Mouse (Mus musculus) midbrain, embryonic 11.5 days (tissue): Measurements from ENCODE around the gene Cxcl9. TPM values are rescaled to one million over a fixed set of nuclear protein-coding genes. Genes with fewer than 3 reads are reported as not detected.

Source experiments
- polyA plus RNA-seq: library from polyadenylated mRNA; unstranded; fragments of >200 nt; fragmentation: Nextera tagmentation; extraction: Ambion mirVana; gene quantifications from 2 replicates; pipeline ENCODE4 v1.2.1, GENCODE M21; 2014

The Cxcl9 gene
- polyA plus RNA-seq, 1 experiment from 2014 or later: not detected

Other genes with a start within 250 kb of the Cxcl9 start
- 292 and 298 TPM in 2 replicates for gene G3bp2, start 244.4 kb downstream of the Cxcl9 start, polyA plus RNA-seq
- 25.9 and 29.4 TPM in 2 replicates for gene Uso1, start 190.1 kb downstream of the Cxcl9 start, polyA plus RNA-seq
- not detected in 2 replicates for gene U90926, start 112.7 kb downstream of the Cxcl9 start, polyA plus RNA-seq
- gene Ppef2, start 71.8 kb downstream of the Cxcl9 start, polyA plus RNA-seq: 0.17 TPM in 1 of 2 replicates, not detected in the other
- 4.6 and 5.4 TPM in 2 replicates for gene Naaa, start 49.9 kb downstream of the Cxcl9 start, polyA plus RNA-seq
- gene Sdad1, start 17.6 kb downstream of the Cxcl9 start, polyA plus RNA-seq: 40.4 and 40.9 TPM in 2 replicates
- 0.78 and 2.5 TPM in 2 replicates for gene Art3, start 3.7 kb upstream of the Cxcl9 start, polyA plus RNA-seq
- gene Cxcl10, start 20.8 kb upstream of the Cxcl9 start, polyA plus RNA-seq: 0.33 and 0.54 TPM in 2 replicates
- 65.6 and 67.1 TPM in 2 replicates for gene Nup54, start 107.1 kb upstream of the Cxcl9 start, polyA plus RNA-seq
- 11.0 and 11.2 TPM in 2 replicates for gene Scarb2, start 178.8 kb upstream of the Cxcl9 start, polyA plus RNA-seq
- gene Fam47e, start 227.0 kb upstream of the Cxcl9 start, polyA plus RNA-seq: not detected in 2 replicates